Mouse (Mus musculus): ENCODE data around the gene Pid1.
"Not testable (repeated sequence)": the region's sequence is repeated elsewhere in the genome, so short reads cannot be mapped to it uniquely, and the experiment has no call there.

The Pid1 gene

DNA sequence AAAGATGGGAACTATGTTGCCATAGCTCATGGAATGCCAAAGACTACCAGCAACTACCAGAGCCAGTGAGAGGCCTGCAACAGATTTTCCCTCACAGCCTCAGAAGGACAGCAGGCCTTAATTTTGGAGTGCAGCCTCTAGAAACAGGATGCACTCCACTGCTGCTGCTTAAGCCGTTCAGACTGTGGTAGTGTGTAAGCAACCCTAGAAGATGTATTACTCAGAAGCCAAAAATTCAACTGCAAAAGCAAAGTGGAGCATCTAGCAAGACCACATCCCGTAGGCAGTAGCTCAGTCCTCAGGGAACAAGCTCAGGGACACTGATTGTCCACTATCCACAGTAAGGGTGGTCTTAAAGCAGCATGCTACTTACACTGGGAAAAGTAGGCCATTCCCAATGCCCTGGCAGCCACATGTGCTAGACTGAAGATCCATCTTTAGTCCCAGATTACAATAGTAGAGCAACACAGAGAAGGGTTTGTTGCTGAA is 92.2 kb downstream of the Pid1 start:
- no peak for DNase-seq (ENCODE audit: low spot score)

DNA sequence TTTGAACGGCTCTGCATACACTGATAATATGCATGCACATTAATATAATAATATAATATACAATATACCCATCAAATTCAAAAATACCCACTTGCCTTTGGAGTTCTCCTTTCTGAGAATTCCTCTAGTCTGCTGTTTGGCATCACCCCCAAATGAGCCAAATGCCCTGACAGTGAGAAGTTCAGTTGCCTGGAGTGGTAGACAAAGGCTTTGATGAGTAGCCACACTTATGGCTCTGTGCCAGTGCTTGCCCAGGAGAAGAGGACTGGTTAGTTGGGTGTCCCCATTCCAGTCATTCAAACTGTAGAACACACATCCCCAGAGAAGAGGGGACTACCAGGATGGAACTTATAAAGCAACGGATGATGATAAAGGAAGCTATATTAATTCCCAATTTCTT is 106.3 kb downstream of the Pid1 start:
- no peak for DNase-seq (ENCODE audit: low spot score)

DNA sequence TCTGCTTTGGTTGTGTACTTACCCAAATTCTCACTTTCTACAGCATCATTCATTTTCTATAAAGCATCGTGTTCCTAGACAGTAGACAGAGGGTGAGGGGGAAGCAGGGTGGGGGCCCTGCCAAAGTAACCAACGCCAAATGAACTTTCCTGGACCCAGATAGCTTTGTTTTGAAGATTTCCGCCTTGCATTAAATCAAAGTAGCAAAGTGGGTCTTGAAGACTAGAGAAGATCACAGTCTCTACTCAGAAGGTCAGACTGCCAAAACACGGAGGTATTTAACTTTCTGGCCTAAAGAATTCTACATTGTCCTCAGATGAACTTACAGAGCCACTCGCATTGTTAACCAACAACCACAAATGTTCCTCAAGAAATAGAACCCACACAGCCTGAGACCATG is 109.6 kb downstream of the Pid1 start:
- no peak for DNase-seq (ENCODE audit: low spot score)

DNA sequence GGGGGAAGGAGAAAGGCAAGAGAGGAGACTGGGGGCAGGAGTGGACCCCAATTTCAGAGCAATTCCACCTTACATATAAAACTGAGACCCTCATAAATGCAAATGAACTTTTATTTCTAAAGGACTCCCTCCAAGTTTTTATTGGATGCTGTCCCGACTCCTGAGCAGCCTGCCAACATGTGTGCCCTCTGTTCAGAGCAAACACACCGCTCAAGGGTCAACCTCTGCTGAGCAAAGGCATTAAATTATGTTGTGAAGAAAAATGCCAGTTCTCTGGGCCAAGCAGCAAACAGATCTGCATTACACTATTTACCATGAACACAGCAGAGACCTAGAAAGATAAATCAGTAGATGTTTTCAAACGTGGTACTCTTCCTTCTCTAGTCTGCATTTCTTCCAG is 110.1 kb downstream of the Pid1 start:
- no peak for DNase-seq (ENCODE audit: low spot score)

DNA sequence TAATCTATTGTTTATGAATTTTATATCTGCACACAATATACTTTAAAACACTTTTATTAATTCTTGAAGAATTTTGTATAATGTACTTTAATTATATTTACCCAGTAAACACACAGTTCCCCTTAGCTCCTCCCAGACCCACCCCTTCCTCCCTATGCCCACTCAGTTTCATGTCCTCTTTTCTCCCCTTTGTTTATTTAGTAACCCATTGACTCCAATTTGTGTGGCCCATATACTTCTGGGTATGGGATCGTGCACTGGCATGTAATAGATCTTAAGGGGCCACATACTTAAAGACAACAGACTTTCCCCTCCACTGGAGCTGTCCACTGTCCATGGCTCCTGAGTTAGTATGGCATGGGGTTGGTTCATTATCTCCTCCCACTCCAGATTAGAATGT is 112.8 kb downstream of the Pid1 start:
- no peak for DNase-seq (ENCODE audit: low spot score)

DNA sequence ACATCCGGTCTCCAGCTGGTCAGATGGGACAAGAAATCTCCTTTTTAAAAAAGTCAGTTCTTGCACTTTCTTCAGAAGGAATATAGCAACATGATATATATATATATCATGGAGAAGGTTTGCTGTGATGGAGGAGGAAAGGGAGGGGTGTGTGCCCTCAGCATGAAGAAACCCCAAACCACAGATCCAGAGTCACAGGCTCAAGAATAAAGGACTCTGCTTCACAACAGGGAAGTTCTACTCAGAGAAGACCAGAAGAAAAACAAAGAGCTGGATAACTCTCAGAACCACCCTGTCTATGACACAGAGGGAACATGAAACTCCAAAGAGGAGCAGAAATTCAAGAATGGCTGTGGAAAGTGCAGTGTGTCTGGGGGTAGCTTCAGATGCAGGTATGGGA is 113.2 kb downstream of the Pid1 start:
- no peak for DNase-seq (ENCODE audit: low spot score)

DNA sequence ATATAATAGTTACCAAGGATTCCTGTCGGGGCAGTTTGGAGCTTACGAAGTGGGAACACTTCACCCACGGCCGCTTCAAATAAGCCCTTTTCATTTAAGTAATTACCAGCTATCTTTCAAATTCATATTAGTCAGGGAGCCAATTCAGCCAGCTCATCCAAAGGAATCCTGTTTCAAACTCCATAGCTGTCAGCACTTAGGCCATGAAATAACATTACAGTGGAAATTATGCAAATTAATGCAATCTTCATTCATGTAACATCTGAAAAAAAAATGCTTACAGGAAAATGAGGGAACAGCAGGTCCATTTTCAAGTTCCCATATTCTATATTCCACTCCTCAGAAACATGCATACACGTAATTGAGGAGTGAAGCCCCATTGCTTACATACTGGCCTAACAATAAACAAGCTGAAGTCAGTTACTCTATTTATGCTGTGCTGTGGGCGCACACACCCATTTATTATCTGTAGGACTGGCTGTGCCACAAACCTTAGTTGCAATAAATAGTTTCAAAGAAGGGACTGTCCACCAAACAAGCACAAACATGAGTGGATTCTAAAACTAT is 114.1 kb downstream of the Pid1 start:
- DNase-seq (ENCODE audit: low spot score) = no peak

DNA sequence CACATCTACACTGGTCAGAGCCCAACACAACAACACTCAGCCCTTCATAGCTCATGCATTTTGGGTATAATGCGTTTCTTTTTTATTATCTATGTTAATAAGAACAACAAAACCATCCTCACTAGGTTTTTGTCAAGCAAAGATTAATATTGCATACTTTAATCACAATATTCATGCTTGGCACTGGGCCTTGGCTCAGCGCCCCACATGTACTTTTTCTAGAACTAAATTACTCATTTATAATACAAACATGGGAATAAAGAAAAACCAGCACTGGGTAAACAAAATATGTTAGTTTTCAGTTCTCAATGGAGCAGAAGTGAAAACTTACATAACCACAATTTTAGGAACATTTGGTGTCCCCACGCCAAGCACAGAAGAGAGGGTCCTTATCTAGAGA is 116.9 kb downstream of the Pid1 start:
- DNase-seq (ENCODE audit: low spot score) = no peak

DNA sequence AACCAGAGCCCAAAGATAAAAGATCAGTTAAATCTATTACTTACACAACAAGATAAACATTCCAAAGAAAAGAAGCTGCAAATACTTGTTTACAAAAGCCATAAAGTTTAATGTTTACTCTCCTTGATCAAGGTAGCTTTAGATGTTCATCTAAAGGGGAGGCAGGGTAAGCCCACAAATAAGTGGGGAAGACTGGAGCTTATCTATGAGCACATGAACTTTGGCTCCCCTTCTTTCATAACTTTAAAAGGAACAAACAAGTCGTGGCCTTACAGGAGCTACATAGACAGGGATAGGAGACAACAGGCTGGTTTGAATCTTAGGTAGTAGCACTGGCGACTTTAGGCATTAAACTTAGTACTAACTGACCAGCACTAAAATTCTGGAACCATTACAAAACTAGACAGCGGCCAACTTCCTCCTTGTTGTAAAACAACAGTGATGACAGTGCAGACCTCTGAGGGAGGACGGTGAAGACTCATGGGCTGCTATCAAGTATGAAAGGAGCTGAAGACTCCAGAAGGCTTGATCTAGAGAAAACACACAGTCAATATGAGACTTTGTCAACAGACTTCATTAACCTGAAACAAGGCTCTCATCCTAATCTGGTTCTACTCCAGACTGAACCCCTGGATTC is 122.7 kb downstream of the Pid1 start:
- no peak for DNase-seq (ENCODE audit: low spot score)

DNA sequence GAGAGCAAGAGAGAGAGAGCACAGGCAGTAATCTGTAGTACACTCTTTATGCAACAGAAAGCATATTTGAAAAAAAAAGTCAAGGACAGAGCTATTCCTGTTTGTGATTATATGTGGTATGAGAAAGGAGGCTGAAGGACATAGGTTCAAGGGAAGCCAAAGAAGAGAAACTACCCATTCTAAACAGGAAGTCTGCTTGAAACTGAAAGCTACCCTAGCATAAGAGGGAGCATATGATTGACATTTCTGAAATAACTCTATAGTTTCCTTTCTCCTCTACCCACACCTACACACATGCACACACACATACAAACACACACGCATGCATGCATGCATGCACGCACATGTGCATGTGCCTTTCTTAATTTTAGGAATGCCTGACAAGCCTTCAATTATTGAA is 123.8 kb downstream of the Pid1 start:
- no peak for DNase-seq (ENCODE audit: low spot score)

DNA sequence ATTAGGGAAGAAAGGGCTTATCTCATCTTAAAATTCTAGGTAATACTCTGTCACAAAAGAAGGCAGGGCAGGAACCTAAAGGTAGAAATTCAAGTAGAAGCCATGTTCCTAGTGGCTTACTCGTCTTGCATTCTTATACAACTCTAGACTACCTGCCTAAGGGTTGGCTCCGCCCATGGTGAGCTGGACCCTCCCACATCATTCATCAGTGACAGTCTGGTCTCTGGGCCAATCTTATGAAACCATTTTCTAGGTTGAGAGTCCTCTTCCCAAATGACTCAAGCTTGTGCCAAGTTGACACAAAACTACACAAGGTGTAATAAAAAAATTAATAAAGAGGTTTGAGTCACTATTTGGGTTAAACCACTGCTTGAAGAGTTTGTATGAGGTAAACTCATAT is 133.5 kb downstream of the Pid1 start:
- DNase-seq (ENCODE audit: low spot score) = no peak

DNA sequence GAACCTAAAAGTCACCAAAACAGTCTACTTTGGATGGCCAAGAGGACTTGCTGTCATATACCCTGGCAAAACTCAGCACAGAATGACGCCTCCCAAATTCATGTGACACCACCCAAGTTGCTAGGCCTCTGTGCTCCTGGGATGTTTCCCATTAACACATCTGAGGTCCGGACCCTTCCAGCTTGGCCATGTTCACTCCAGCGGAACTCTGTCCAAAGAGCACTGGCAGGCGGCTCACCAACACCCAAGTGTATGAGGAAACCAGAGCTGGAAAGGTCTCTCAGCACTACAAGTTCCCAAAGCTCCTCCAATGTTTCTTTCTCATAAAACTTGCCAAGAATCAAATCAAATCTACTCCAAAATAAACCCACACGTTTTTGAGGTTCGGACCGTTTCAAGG is 138.4 kb downstream of the Pid1 start:
- no peak for DNase-seq (ENCODE audit: low spot score)

DNA sequence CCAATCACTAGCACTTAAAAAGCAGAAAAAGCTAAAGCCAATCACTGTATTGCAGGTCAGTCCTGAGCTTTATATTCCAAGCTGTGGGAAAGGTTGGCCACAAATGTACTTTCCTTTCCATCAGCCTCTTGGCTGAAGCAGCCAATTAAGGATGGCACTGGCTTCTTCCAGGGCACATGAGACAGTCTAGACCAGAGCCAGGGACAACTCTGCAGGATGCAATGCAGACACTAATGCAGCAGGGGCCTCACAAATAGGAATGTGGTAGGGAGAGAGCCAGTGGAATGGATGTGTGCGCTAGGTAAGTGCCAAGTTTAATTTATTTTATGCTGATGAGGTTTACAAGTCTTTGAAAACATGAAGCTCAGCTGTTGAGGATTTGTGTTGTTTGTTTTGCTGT is 141.9 kb downstream of the Pid1 start:
- no peak for DNase-seq (ENCODE audit: low spot score)

DNA sequence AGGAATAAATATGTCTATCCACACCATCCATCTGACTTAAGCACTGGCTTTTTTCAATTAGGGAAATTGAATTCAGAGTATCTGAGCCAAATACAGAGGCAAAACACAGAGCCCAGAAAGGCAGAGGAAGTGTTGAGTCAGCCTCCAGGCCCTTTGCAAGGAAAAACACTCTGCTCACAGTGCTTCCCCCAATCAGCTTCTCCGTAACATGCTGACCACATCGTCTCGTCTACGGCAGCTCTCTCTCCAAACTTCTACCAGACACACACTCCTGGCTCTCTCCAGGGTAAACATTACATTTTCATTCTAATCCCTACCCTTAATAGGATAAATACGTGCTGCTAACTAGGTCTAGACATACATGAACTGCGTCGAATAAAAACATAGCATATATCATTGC is 145.4 kb downstream of the Pid1 start:
- DNase-seq (ENCODE audit: low spot score) = no peak

DNA sequence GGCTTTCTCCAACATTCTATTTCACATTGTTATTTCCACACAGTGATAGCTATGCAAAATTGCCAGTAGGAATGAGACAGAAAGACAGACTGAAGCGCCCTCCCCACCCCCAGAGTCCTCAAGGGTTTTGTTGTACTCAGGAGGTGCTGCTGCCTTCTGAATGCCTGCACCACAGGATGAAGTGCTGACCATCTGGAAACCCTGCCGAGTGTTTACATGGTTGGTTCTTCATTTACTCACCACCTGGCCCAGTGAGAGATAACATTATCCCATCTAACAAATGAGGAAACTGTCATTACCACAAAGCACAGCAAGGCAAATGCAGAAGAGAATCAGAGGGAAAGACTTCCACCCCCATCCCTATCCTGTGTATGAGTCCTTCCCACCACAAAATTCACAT is 146.2 kb downstream of the Pid1 start:
- DNase-seq (ENCODE audit: low spot score) = no peak

DNA sequence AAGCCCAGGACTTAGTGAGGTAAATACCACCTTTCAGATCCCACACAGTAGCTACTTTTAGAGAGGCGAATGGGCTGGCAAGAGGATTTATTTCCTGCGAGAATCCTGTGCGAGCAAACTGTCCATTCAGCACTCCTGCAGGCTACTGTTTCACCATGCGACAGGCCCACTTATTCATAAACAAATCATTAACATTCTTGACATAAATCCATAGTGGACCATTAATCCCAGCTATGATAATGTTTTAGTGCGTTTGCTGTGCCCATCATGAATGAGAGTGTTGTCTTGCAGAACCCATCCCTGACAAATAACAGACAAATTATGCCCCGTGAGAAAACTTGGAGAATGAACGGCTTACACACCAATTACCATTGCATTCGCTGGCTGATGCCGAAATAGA is 152.5 kb downstream of the Pid1 start:
- DNase-seq (ENCODE audit: low spot score) = no peak

DNA sequence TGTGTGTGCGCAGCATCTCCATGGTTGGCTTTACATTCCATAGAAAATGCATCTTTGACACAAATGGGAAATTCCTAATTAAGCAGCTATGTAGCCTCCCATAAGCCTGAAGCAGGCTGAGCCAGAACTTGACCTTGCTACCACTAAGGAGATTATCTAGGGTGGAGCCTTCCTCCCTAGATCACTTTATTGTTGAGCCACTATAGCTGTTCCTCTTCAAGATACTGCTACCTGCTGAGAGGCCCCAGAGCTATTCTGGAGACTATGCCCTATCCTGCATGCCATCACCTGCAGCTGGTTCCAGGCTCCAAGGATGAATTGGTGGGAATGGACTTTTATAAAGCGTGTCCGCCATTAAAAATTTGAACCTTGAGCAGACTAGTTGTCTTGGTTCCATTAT is 158.2 kb downstream of the Pid1 start:
- not testable (repeated sequence) for DNase-seq (ENCODE audit: low spot score)

DNA sequence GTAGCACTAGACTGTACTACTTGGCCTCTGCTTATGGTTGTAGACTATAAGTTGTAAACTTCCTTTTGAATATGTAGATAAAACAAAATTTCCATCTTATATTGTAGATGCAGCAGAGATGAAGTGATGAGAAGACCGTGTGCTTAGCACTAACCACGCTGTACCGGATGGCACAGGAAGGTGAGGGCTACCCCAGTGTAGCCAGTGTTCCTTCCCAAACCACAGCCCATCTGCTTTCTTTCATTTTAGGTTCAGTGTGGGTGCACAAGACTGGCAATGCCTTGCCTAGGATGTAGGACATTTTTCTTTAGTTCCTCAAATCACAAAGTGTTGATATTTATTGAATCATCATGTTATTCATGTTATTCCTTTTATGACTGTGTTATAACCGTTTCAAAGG is 160.5 kb downstream of the Pid1 start:
- no peak for DNase-seq (ENCODE audit: low spot score)

DNA sequence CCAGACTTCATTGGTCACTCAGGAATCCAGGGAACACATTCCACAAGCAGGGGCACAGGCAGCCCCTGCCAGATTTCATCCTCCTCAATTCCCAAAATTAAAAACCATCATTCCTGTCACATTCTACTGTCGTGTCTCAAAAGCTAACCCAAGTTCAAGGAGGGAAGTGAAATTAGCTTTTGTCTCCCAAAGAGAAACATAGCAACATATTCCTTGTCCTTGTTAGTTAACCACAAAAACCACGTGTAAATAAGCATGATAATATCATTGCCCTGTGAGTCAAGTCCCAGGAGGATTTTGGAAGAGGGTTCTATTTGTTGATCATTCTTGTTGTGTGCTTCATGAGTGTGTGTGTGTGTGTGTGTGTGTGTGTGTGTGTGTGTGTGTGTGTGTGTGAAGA is 164.1 kb downstream of the Pid1 start:
- DNase-seq (ENCODE audit: low spot score) = no peak

DNA sequence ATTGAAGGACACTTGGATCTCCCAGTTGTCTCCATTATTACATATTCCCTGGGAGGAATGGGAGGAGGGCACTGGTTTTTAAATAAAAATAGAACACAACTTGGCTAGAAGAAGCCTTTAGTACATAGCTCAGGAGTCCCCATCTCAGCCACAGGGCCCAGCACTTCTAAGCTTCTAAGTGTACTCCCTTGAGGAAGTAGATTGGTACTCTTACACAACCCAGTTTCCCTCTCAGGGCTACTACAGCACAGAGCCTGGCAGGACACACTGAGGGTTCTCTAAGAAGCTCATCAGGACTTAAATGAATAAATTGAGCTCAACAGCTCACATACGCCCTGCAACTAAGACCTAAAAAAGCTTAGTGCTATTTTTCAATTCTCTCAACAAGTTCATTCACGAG is 165.1 kb downstream of the Pid1 start:
- DNase-seq (ENCODE audit: low spot score) = no peak

DNA sequence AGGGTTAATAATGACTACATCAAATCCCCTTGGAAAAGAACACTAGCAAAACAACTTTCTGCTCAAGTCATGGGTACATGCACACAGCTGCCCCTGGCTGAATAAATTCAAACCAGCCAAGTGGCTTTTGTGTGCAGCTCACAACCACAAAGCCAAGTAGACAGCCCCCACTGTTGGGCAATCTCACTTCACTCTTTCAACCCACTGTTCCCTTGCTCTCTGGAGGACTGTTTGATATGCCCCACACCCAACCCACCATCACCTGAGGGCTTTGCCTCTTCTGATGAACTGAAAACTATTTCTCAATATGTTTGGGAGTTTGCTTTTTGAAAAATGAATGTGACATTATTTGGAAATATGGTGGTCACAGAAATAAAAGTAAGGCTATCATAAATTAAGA is 171.8 kb downstream of the Pid1 start:
- no peak for DNase-seq (ENCODE audit: low spot score)

DNA sequence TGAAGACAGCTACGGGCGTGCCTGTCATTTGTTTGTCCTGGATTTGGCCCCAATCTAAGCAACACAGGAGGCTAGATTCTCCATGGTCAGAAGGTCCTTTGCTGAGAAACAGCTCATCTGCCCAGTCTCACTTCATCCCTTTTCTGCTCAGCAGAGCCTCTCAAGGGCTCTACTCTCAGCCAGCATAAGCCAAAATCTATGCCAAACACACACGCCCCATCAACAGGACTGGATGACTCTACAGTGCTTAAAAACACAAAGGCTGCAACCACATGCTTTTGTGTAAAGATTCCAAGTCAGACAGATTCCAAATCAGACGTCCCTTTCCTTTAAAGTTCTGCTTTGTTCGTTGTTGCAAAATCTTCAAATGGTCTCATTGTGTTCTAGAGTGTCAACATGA is 174.5 kb downstream of the Pid1 start:
- no peak for DNase-seq (ENCODE audit: low spot score)

DNA sequence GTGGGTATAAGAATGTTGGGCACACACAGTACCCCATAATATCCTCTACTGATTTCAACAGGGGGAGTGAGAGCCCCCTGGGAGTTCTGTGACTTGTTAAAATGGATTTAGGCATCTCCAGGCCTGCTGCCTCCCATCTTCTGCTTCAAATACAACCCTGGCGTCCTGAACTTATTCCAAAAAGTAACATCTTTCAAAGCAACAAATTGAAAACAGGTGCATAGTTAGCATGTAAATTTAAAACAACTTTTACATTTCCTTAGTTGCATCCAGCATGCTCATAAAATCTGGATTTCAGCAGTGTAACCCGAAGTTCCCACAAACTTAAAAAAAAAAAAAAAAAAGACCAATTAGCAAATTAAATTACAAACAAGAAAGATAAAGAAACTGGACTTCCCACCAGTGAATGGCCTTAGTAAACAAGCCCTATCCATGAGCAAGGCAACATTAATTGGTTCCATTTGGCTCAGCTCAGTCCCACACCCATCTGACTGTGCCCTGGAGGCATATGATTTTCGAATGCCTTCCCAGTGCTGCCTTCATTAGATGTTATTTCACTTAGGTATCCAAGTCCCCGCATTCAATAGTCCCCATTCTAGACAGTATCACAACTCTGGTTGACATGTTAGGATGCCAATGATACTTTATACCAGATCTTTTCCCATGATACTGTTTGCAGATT is 177.1 kb downstream of the Pid1 start:
- DNase-seq (ENCODE audit: low spot score) = no peak

DNA sequence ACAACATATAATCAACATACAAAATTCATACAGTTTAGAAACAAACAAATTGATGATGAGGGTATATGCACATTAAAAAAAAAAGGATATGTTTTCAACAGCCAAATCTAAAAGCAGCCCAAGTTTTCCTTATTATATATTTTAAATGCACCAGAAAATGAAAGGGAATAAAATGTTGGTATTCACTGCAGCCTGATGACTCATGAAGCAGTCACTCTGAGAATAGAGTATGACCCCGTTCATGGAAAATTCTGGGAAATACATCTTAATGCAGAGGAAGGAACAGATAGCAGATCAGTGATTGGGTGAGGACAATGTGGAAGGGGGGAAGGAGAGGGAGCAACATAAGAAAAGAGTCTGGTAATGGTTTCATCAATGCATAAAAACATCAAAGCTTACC is 186.3 kb downstream of the Pid1 start:
- DNase-seq (ENCODE audit: low spot score) = no peak

Measured in spleen, adult 12 weeks (tissue).